Comparison of ENCODE assay signal across 10 mouse cellular contexts in genomic region chr2:148497452-148498302, GRCm38 (mm10). TPM values are rescaled to one million over a fixed set of nuclear protein-coding genes. Genes with fewer than 3 reads are reported as not detected.
DNase-seq lines count a peak whose midpoint lies in the region; ATAC-seq and TF ChIP-seq lines count a peak whose summit lies in the region.
"Had no signal": no experiment of that assay in that cellular context is flagged by ENCODE, and none has a peak within 500 bp of the region (broad histone marks: within the 10 kb centered on the region; RNA-seq: fewer than 3 reads in every experiment).

No protein-coding gene starts in this region.

- no peak overlapping the region for H3ac ChIP-seq in C2C12 (ENCODE audit: control insufficient read depth, insufficient read length, low read depth)

- no peaks in the 10 kb centered on the region for H3K4me1 ChIP-seq in forebrain, embryonic 14.5 days (ENCODE audit: control insufficient read depth, insufficient read depth, low read length)
- H3K4me1 ChIP-seq in forebrain, embryonic 16.5 days (replicated peaks; ENCODE audit: control insufficient read depth, insufficient read depth, low read length) = 0 out of 2 replicates have a peak, but pooled peaks cover 2% of the 10 kb centered on the region
- no peaks in the 10 kb centered on the region for H3K4me1 ChIP-seq in kidney, embryonic 14.5 days (ENCODE audit: control insufficient read depth, insufficient read depth, low read length)

- H3K9me3 ChIP-seq in forebrain, embryonic 14.5 days (replicated peaks; ENCODE audit: control insufficient read depth, low read length) = no peaks in the 10 kb centered on the region
- H3K9me3 ChIP-seq in forebrain, embryonic 16.5 days (ENCODE audit: control insufficient read depth, low read length) = no peaks in the 10 kb centered on the region
- H3K9me3 ChIP-seq in kidney, embryonic 14.5 days (ENCODE audit: control insufficient read depth, low read length) = no peaks in the 10 kb centered on the region
- H3K9me3 ChIP-seq: limb, embryonic 12.5 days had no signal

- no peaks in the 10 kb centered on the region for H3K36me3 ChIP-seq in forebrain, embryonic 14.5 days (ENCODE audit: control insufficient read depth, insufficient read depth, low read length)
- no peaks in the 10 kb centered on the region for H3K36me3 ChIP-seq in forebrain, embryonic 16.5 days (ENCODE audit: control insufficient read depth, insufficient read depth)
- H3K36me3 ChIP-seq in kidney, embryonic 14.5 days (ENCODE audit: control insufficient read depth, insufficient read depth, low read length) = no peaks in the 10 kb centered on the region
- no peaks in the 10 kb centered on the region for H3K36me3 ChIP-seq in C2C12 (ENCODE audit: control insufficient read depth, insufficient read depth)
- H3K36me3 ChIP-seq: limb, embryonic 12.5 days had no signal

- H3K79me3 ChIP-seq in C2C12 (ENCODE audit: low read depth) = no peaks in the 10 kb centered on the region

- no peaks in the 10 kb centered on the region for H3K79me2 ChIP-seq in C2C12 (ENCODE audit: control insufficient read depth, insufficient read depth)

- no peak overlapping the region for H3K4me2 ChIP-seq in forebrain, embryonic 14.5 days (ENCODE audit: low read length)
- no peak overlapping the region for H3K4me2 ChIP-seq in forebrain, embryonic 16.5 days (ENCODE audit: low read length)
- no peak overlapping the region for H3K4me2 ChIP-seq in kidney, embryonic 14.5 days (replicated peaks; ENCODE audit: low read depth, low read length)
- H3K4me2 ChIP-seq: limb, embryonic 12.5 days had no signal

- 82% methylated on average over 12 of the region's 12 CpGs for WGBS in forebrain, embryonic 14.5 days
- WGBS in forebrain, embryonic 16.5 days = 78% methylated on average over 12 of the region's 12 CpGs
- WGBS in kidney, embryonic 14.5 days = 65% methylated on average over 12 of the region's 12 CpGs

- H3K27me3 ChIP-seq in forebrain, embryonic 14.5 days (replicated peaks; ENCODE audit: control insufficient read depth, insufficient read depth, low read length) = no peaks in the 10 kb centered on the region
- H3K27me3 ChIP-seq in forebrain, embryonic 16.5 days (replicated peaks; ENCODE audit: control insufficient read depth, insufficient read depth, low read length) = no peaks in the 10 kb centered on the region
- H3K27me3 ChIP-seq in kidney, embryonic 14.5 days (ENCODE audit: control insufficient read depth, insufficient read depth, low read length) = no peaks in the 10 kb centered on the region
- H3K27me3 ChIP-seq in C2C12 (ENCODE audit: control insufficient read depth, insufficient read depth, insufficient read length) = no peaks in the 10 kb centered on the region
- H3K27me3 ChIP-seq: limb, embryonic 12.5 days had no signal

- peak; percentile 1 for DNase-seq in forebrain, embryonic 14.5 days (ENCODE audit: low spot score)
- DNase-seq in kidney, postnatal 14 days = peak; percentile 18
- DNase-seq in gastrocnemius, postnatal 25 days = peak; percentile 53
- DNase-seq in right cerebral cortex, postnatal 36 days (ENCODE audit: low spot score in 2 of 2) = no peak
- no peak for DNase-seq in frontal cortex, postnatal 25 days (ENCODE audit: low spot score in 2 of 2)
- DNase-seq: lung, postnatal 36 days had no signal

- H3K4me3 ChIP-seq in forebrain, embryonic 14.5 days (ENCODE audit: low read depth, low read length) = no peak overlapping the region
- H3K4me3 ChIP-seq in forebrain, embryonic 16.5 days (replicated peaks; ENCODE audit: low read length) = no peak overlapping the region
- no peak overlapping the region for H3K4me3 ChIP-seq in kidney, embryonic 14.5 days (ENCODE audit: low read length)
- H3K4me3 ChIP-seq in C2C12 (ENCODE audit: insufficient read depth, poor library complexity, severe bottlenecking) = no peak overlapping the region
- H3K4me3 ChIP-seq: limb, embryonic 12.5 days had no signal

- TF ChIP-seq CTCF in C2C12 (IDR thresholded peaks at IDR 0.05; ENCODE audit: control insufficient read depth, insufficient read depth, insufficient read length) = no peak

- H3K27ac ChIP-seq in forebrain, embryonic 14.5 days (ENCODE audit: low read depth, low read length) = no peak overlapping the region
- H3K27ac ChIP-seq in forebrain, embryonic 16.5 days (ENCODE audit: low read length) = no peak overlapping the region
- H3K27ac ChIP-seq in kidney, embryonic 14.5 days (ENCODE audit: low read depth, low read length) = no peak overlapping the region
- H3K27ac ChIP-seq: limb, embryonic 12.5 days had no signal

- ATAC-seq in forebrain, embryonic 14.5 days = no peak
- no peak for ATAC-seq in forebrain, embryonic 16.5 days
- no peak for ATAC-seq in kidney, embryonic 14.5 days (ENCODE audit: low FRiP score, low TSS enrichment)

- no peak overlapping the region for H3K9ac ChIP-seq in forebrain, embryonic 14.5 days (ENCODE audit: low read length)
- H3K9ac ChIP-seq in forebrain, embryonic 16.5 days (replicated peaks; ENCODE audit: low read depth, low read length) = no peak overlapping the region
- H3K9ac ChIP-seq in kidney, embryonic 14.5 days (ENCODE audit: low read depth, low read length) = no peak overlapping the region
- H3K9ac ChIP-seq: limb, embryonic 12.5 days had no signal

TF ChIP-seq in C2C12, 6 proteins besides CTCF, POLR2A, EP300 and RAD21:
- TF ChIP-seq CEBPB (IDR thresholded peaks at IDR 0.05; ENCODE audit: low read depth) (no peak), MAX (IDR thresholded peaks at IDR 0.05) (no peak), MYOG (IDR thresholded peaks at IDR 0.05; ENCODE audit: control insufficient read depth, extremely low read depth, insufficient read length) (no peak), FOSL1 (IDR thresholded peaks at IDR 0.05; ENCODE audit: insufficient read depth, low read length, poor library complexity, severe bottlenecking) (no peak), USF1 (IDR thresholded peaks at IDR 0.05; ENCODE audit: low read depth) (no peak), MYOD1 (IDR thresholded peaks at IDR 0.05; ENCODE audit: control insufficient read depth, insufficient read length, low read depth) (peak; percentile 20)

RNA-seq across cellular contexts. Expression of gene Cd93, which starts 54.3 kb away (rescaled TPM):
- polyA plus RNA-seq in forebrain, embryonic 14.5 days (2014; fragmentation: Nextera tagmentation; extraction: Ambion mirVana) = 8.5 and 8.6 TPM in 2 replicates
- polyA plus RNA-seq in forebrain, embryonic 16.5 days (2015; fragmentation: Nextera tagmentation; extraction: Ambion mirVana) = 7.4 and 7.5 TPM in 2 replicates
- polyA plus RNA-seq in kidney, embryonic 14.5 days (2014; fragmentation: Nextera tagmentation; extraction: Ambion mirVana) = 14.0 and 16.0 TPM in 2 replicates
- polyA plus RNA-seq in C2C12 (2012; fragmentation: generic; extraction: Trizol) = 0.07 TPM
- total RNA-seq in gastrocnemius, postnatal 25 days (2021) = 10 to 100 TPM; 19.4 to 23.0 TPM

Comparison
In these comparisons a context has a peak if more than half of its experiments do, and no peak if none do; other contexts are left out.
1. DNase-seq: peak in forebrain, embryonic 14.5 days (single experiment), kidney, postnatal 14 days (single experiment) and gastrocnemius, postnatal 25 days (single experiment); none in right cerebral cortex, postnatal 36 days (0 of 2) and frontal cortex, postnatal 25 days (0 of 2).